Mouse (Mus musculus) ES-E14 (cell line): ENCODE data around the gene Fastkd3. TPM values are rescaled to one million over a fixed set of nuclear protein-coding genes. Genes with fewer than 3 reads are reported as not detected.

Experiments
- DNase-seq: peaks from one replicate; pipeline ENCODE4 v3.0.0-alpha.2; 2013; ENCODE audit warnings: low read depth, low spot score
- H3K27ac ChIP-seq: 2 replicates; pipeline ENCODE4 v1.5.1; 2012; ENCODE audit warnings: low read depth, mild to moderate bottlenecking, low read length, moderate library complexity, mixed read lengths; ENCODE audit not compliant: poor library complexity, insufficient read depth, severe bottlenecking
- H3K36me3 ChIP-seq: 2 replicates; pipeline ENCODE4 v1.6.1; 2012; ENCODE audit warnings: mild to moderate bottlenecking, low read length, moderate library complexity, mixed read lengths; ENCODE audit not compliant: control insufficient read depth, poor library complexity, insufficient read depth, severe bottlenecking
- H3K4me1 ChIP-seq, 2 experiments: fragments of 150-350 bp in 1 of 2; sonication (generic) in 1 of 2; 2 replicates each; pipeline ENCODE4 v1.6.1; 2012; ENCODE audit warnings: low read length in 2 of 2, mild to moderate bottlenecking in 1 of 2, mixed read lengths in 1 of 2; ENCODE audit not compliant: control insufficient read depth in 2 of 2, insufficient read depth in 2 of 2, poor library complexity in 1 of 2
- H3K4me3 ChIP-seq, 2 experiments: fragments of 150-350 bp in 1 of 2; sonication (generic) in 1 of 2; 2 replicates each; pipeline ENCODE4 v1.5.1; 2012; ENCODE audit warnings: low read length in 2 of 2, low read depth in 1 of 2, mild to moderate bottlenecking in 1 of 2, mixed read lengths in 1 of 2; ENCODE audit not compliant: insufficient read depth in 1 of 2, poor library complexity in 1 of 2, severe bottlenecking in 1 of 2
- H3K9ac ChIP-seq: 2 replicates; pipeline ENCODE4 v1.6.1; 2012; ENCODE audit warnings: low read depth, mild to moderate bottlenecking, low read length, mixed read lengths; ENCODE audit not compliant: poor library complexity, insufficient read depth, severe bottlenecking
- H3K9me3 ChIP-seq: fragments of 150-350 bp; sonication (generic); 2 replicates; pipeline ENCODE4 v1.6.1; 2012; ENCODE audit warnings: low read depth, mild to moderate bottlenecking, low read length; ENCODE audit not compliant: control insufficient read depth, insufficient read depth
- CHD2 ChIP-seq: IDR thresholded peaks from 2 replicates; pipeline ENCODE4 v1.6.1; 2014; ENCODE audit warnings: mild to moderate bottlenecking, low read depth, low read length, inconsistent platforms
- HCFC1 ChIP-seq: IDR thresholded peaks from 2 replicates; pipeline ENCODE4 v1.6.1; 2012; ENCODE audit warnings: low read length, inconsistent platforms, borderline replicate concordance; ENCODE audit not compliant: insufficient read depth
- MAFK ChIP-seq: IDR thresholded peaks from 2 replicates; pipeline ENCODE4 v1.6.1; 2014; ENCODE audit warnings: mild to moderate bottlenecking, low read depth, low read length, inconsistent platforms; ENCODE audit not compliant: insufficient read depth
- ZC3H11A ChIP-seq: IDR thresholded peaks from 2 replicates; pipeline ENCODE4 v1.6.1; 2012; ENCODE audit warnings: low read depth, mild to moderate bottlenecking, inconsistent platforms, low read length, borderline replicate concordance
- ZNF384 ChIP-seq: IDR thresholded peaks from 2 replicates; pipeline ENCODE4 v1.6.1; 2012; ENCODE audit warnings: low read depth, low read length, inconsistent platforms
- in situ Hi-C, 2 experiments: fragments of 600-800 bp; cut with MboI; formaldehyde crosslinking; loops; one replicate each; pipeline ENCODE4 v1.15.1; 2025; ENCODE audit warnings: low sequenced_read_pairs in 2 of 2, inconsistent platforms in 1 of 2; ENCODE audit not compliant: unreplicated experiment in 2 of 2
- total RNA-seq: library from RNA; depleted of rRNA; stranded (reverse); fragments of 300-350 nt; gene quantifications from 2 replicates; pipeline ENCODE4 v1.2.3, GENCODE M21; 2012; rRNA removed

The Fastkd3 gene
- total RNA-seq, 1 experiment: 18.7 TPM

- TF ChIP-seq HCFC1: no peak
- TF ChIP-seq CHD2: no peak
- TF ChIP-seq ZNF384: no peak
- TF ChIP-seq MAFK: no peak
- TF ChIP-seq ZC3H11A: no peak
- in situ Hi-C loops: no loop called here
- DNase-seq: no peak
- no peak overlapping the region for H3K27ac ChIP-seq
- no peak overlapping the region for H3K9ac ChIP-seq
- no peaks in the 10 kb centered on the region for H3K9me3 ChIP-seq
- no peaks in the 10 kb centered on the region for H3K36me3 ChIP-seq
- no peak overlapping the region for H3K4me3 ChIP-seq
- no peaks in the 10 kb centered on the region for H3K4me1 ChIP-seq
These were observed 40.8 kb downstream of the Fastkd3 start for GRCm38 (mm10) chr13:68622792-68623191.

- TF ChIP-seq MAFK (no peak), CHD2 (no peak), HCFC1 (no peak), ZC3H11A (no peak), ZNF384 (no peak)
- DNase-seq: no peak
- in situ Hi-C loops: no loop called here
- no peak overlapping the region for H3K4me3 ChIP-seq
- no peak overlapping the region for H3K27ac ChIP-seq
- H3K9ac ChIP-seq: no peak overlapping the region
- H3K36me3 ChIP-seq: no peaks in the 10 kb centered on the region
- no peaks in the 10 kb centered on the region for H3K9me3 ChIP-seq
- H3K4me1 ChIP-seq: no peaks in the 10 kb centered on the region
These were observed 45.0 kb downstream of the Fastkd3 start for GRCm38 (mm10) chr13:68627041-68627440.

Other genes with a start within 250 kb of the Fastkd3 start
- gene Mtrr, start 85 bp upstream of the Fastkd3 start, total RNA-seq: 31.3 and 37.8 TPM in 2 replicates
- gene 1700001L19Rik, start 15.2 kb downstream of the Fastkd3 start, total RNA-seq: 0.27 and 0.48 TPM in 2 replicates